Mouse (Mus musculus): ENCODE data around the gene Pdcd6ip. TPM values are rescaled to one million over a fixed set of nuclear protein-coding genes. Genes with fewer than 3 reads are reported as not detected.
"Not testable (repeated sequence)": the region's sequence is repeated elsewhere in the genome, so short reads cannot be mapped to it uniquely, and the experiment has no call there.

Pdcd6ip gene
- total RNA-seq (2021), result 10 to 100 TPM; 50.2 to 59.3 TPM
- long read RNA-seq, experiment 1, full-length matches to known transcripts, result 74 of 106 reads
- long read RNA-seq, experiment 1, partial matches to known transcripts, result 6 of 106 reads
- long read RNA-seq, experiment 1, other reads (novel, unspliced or antisense), result 26 of 106 reads
- long read RNA-seq, experiment 2, full-length matches to known transcripts, result 56 of 86 reads
- long read RNA-seq, experiment 2, partial matches to known transcripts, result 6 of 86 reads
- long read RNA-seq, experiment 2, other reads (novel, unspliced or antisense), result 24 of 86 reads

- DNase-seq, result peak; percentile 95
These were observed at the start of gene Pdcd6ip for GRCm38 (mm10) chr9:113707481-113708360. Gene Pdcd6ip, minus strand, starts transcription at chr9:113708259.

- no peak for DNase-seq
These were observed 48.0 kb upstream of the Pdcd6ip start for GRCm38 (mm10) chr9:113755888-113756719.

GRCm38 (mm10) chr9:113749356-113749755 lies 41.3 kb upstream of the Pdcd6ip start:
- no peak for DNase-seq

GRCm38 (mm10) chr9:113743291-113743690 lies 35.2 kb upstream of the Pdcd6ip start:
- DNase-seq, result no peak

GRCm38 (mm10) chr9:113742361-113742794 lies 34.3 kb upstream of the Pdcd6ip start:
- DNase-seq, result no peak

- peak; percentile 63 for DNase-seq
These were observed 33.6 kb upstream of the Pdcd6ip start for GRCm38 (mm10) chr9:113741637-113742137.

GRCm38 (mm10) chr9:113741108-113741636 lies 33.1 kb upstream of the Pdcd6ip start, which contains the start of gene Clasp2:
Gene Clasp2, plus strand, starts transcription at chr9:113741473.
- DNase-seq, result peak; percentile 76

GRCm38 (mm10) chr9:113738941-113739340 lies 30.9 kb upstream of the Pdcd6ip start:
- DNase-seq, result no peak

- no peak for DNase-seq
These were observed 30.0 kb upstream of the Pdcd6ip start for GRCm38 (mm10) chr9:113738021-113738420.

- no peak for DNase-seq
These were observed 27.9 kb upstream of the Pdcd6ip start for GRCm38 (mm10) chr9:113735920-113736319.

- no peak for DNase-seq
These were observed 23.5 kb upstream of the Pdcd6ip start for GRCm38 (mm10) chr9:113731540-113731939.

- no peak for DNase-seq
These were observed 19.1 kb upstream of the Pdcd6ip start for GRCm38 (mm10) chr9:113726991-113727680.

- no peak for DNase-seq
These were observed 18.1 kb upstream of the Pdcd6ip start for GRCm38 (mm10) chr9:113726131-113726530.

- not testable (repeated sequence) for DNase-seq
These were observed 17.6 kb upstream of the Pdcd6ip start for GRCm38 (mm10) chr9:113725609-113726008.

- DNase-seq, result no peak
These were observed 16.6 kb upstream of the Pdcd6ip start for GRCm38 (mm10) chr9:113724646-113725045.

GRCm38 (mm10) chr9:113719063-113719462 lies 11.0 kb upstream of the Pdcd6ip start:
- peak; percentile 21 for DNase-seq

- DNase-seq, result no peak
These were observed 2.8 kb upstream of the Pdcd6ip start for GRCm38 (mm10) chr9:113710871-113711270.

GRCm38 (mm10) chr9:113708361-113709280 lies 562 bp upstream of the Pdcd6ip start:
- DNase-seq, result no peak

GRCm38 (mm10) chr9:113706841-113707240 lies 1.2 kb downstream of the Pdcd6ip start:
- DNase-seq, result no peak

- no peak for DNase-seq
These were observed 2.0 kb downstream of the Pdcd6ip start for GRCm38 (mm10) chr9:113706108-113706507.
